Mouse (Mus musculus): Measurements from ENCODE around the gene Coro7. TPM values are rescaled to one million over a fixed set of nuclear protein-coding genes. Genes with fewer than 3 reads are reported as not detected.

The Coro7 gene
- total and polyA plus RNA-seq, 2 experiments, result 6.1 to 22.7 TPM

- H3K27ac ChIP-seq (replicated peaks; ENCODE audit: insufficient read depth, low read depth, low read length), result peak overlapping the region; percentile 57
- H3K27me3 ChIP-seq (ENCODE audit: control insufficient read depth, insufficient read depth, low read length), result no peaks in the 10 kb centered on the region
- TF ChIP-seq POLR2A (IDR thresholded peaks at IDR 0.05; ENCODE audit: extremely low read depth, insufficient read depth, low read length) (no peak), CTCF (IDR thresholded peaks at IDR 0.05; ENCODE audit: low read depth, low read length) (no peak)
- H3K79me2 ChIP-seq (ENCODE audit: control insufficient read depth, insufficient read depth, low read length), result peaks cover 22% of the 10 kb centered on the region; the same call in 1 of the 2 replicates
- no peaks in the 10 kb centered on the region for H3K36me3 ChIP-seq (ENCODE audit: control insufficient read depth, insufficient read depth, low read length)
- peak overlapping the region; percentile 31 for H3K9ac ChIP-seq (ENCODE audit: low read depth, low read length)
- peaks cover 30% of the 10 kb centered on the region for H3K4me1 ChIP-seq (ENCODE audit: control insufficient read depth, insufficient read depth, low read length)
- 13% methylated on average over 3 of the region's 3 CpGs for WGBS
- peak overlapping the region; percentile 13; the same call in 1 of the 2 replicates for H3K4me3 ChIP-seq (ENCODE audit: insufficient read depth, low read depth, low read length)
- peak; percentile 52 for DNase-seq (ENCODE audit: extremely low read depth, low read depth, low spot score)
Observed at GRCm38 (mm10) chr16:4641119-4641838, 38.3 kb downstream of the Coro7 start.

- TF ChIP-seq CTCF (IDR thresholded peaks at IDR 0.05; ENCODE audit: low read depth, low read length), result no peak
- no peak for TF ChIP-seq POLR2A (IDR thresholded peaks at IDR 0.05; ENCODE audit: extremely low read depth, insufficient read depth, low read length)
- peak; percentile 98 for DNase-seq (ENCODE audit: extremely low read depth, low read depth, low spot score)
- WGBS, result 9% methylated on average over 17 of the region's 17 CpGs
Observed at GRCm38 (mm10) chr16:4640267-4641005, 39.1 kb downstream of the Coro7 start.

GRCm38 (mm10) chr16:4639831-4640237 is 39.7 kb downstream of the Coro7 start, which contains the start of the genes Vasn and Dnaja3:
Vasn (plus strand) TSS chr16:4639941.
Dnaja3 (plus strand) TSS chr16:4639989.
- 7% methylated on average over 22 of the region's 22 CpGs for WGBS

More at GRCm38 (mm10) chr16:4640267-4641005, 39.1 kb downstream of the Coro7 start:
- Histone ChIP-seq H3K4me1 (ENCODE audit: control insufficient read depth, insufficient read depth, low read length) (peaks cover 30% of the 10 kb centered on the region), H3K4me3 (ENCODE audit: insufficient read depth, low read depth, low read length) (peak overlapping the region; percentile 92), H3K36me3 (ENCODE audit: control insufficient read depth, insufficient read depth, low read length) (no peaks in the 10 kb centered on the region), H3K79me2 (ENCODE audit: control insufficient read depth, insufficient read depth, low read length) (peaks cover 17% of the 10 kb centered on the region; the same call in 1 of the 2 replicates), H3K27ac (replicated peaks; ENCODE audit: insufficient read depth, low read depth, low read length) (peak overlapping the region; percentile 83), H3K27me3 (ENCODE audit: control insufficient read depth, insufficient read depth, low read length) (no peaks in the 10 kb centered on the region), H3K9ac (ENCODE audit: low read depth, low read length) (peak overlapping the region; percentile 93)

GRCm38 (mm10) chr16:4638891-4639390 is 40.6 kb downstream of the Coro7 start:
- H3K36me3 ChIP-seq (ENCODE audit: control insufficient read depth, insufficient read depth, low read length), result no peaks in the 10 kb centered on the region
- no peak for DNase-seq (ENCODE audit: extremely low read depth, low read depth, low spot score)
- no peak for TF ChIP-seq POLR2A (IDR thresholded peaks at IDR 0.05; ENCODE audit: extremely low read depth, insufficient read depth, low read length)
- no peak for TF ChIP-seq CTCF (IDR thresholded peaks at IDR 0.05; ENCODE audit: low read depth, low read length)
- no peak overlapping the region for H3K9ac ChIP-seq (ENCODE audit: low read depth, low read length)
- no peak overlapping the region for H3K4me3 ChIP-seq (ENCODE audit: insufficient read depth, low read depth, low read length)
- H3K27me3 ChIP-seq (ENCODE audit: control insufficient read depth, insufficient read depth, low read length), result no peaks in the 10 kb centered on the region
- peaks cover 25% of the 10 kb centered on the region for H3K4me1 ChIP-seq (ENCODE audit: control insufficient read depth, insufficient read depth, low read length)
- peaks cover 9% of the 10 kb centered on the region; the same call in 1 of the 2 replicates for H3K79me2 ChIP-seq (ENCODE audit: control insufficient read depth, insufficient read depth, low read length)
- WGBS, result 77% methylated on average over 3 of the region's 3 CpGs
- no peak overlapping the region for H3K27ac ChIP-seq (replicated peaks; ENCODE audit: insufficient read depth, low read depth, low read length)

More at GRCm38 (mm10) chr16:4639831-4640237, 39.7 kb downstream of the Coro7 start, which contains the start of the genes Vasn and Dnaja3:
- TF ChIP-seq CTCF (IDR thresholded peaks at IDR 0.05; ENCODE audit: low read depth, low read length) (no peak), POLR2A (IDR thresholded peaks at IDR 0.05; ENCODE audit: extremely low read depth, insufficient read depth, low read length) (peak; percentile 87)
- Histone ChIP-seq H3K9ac (ENCODE audit: low read depth, low read length) (peak within 1 kb of the TSS; percentile 93), H3K4me3 (ENCODE audit: insufficient read depth, low read depth, low read length) (peak within 1 kb of the TSS; percentile 92), H3K27me3 (ENCODE audit: control insufficient read depth, insufficient read depth, low read length) (no peaks in the 10 kb centered on the region), H3K36me3 (ENCODE audit: control insufficient read depth, insufficient read depth, low read length) (no peaks in the 10 kb centered on the region), H3K79me2 (ENCODE audit: control insufficient read depth, insufficient read depth, low read length) (peaks cover 17% of the 10 kb centered on the region; the same call in 1 of the 2 replicates), H3K4me1 (ENCODE audit: control insufficient read depth, insufficient read depth, low read length) (peaks cover 30% of the 10 kb centered on the region), H3K27ac (replicated peaks; ENCODE audit: insufficient read depth, low read depth, low read length) (peak within 1 kb of the TSS; percentile 83)
- peak; percentile 91 for DNase-seq (ENCODE audit: extremely low read depth, low read depth, low spot score)

- 91% methylated on average over 4 of the region's 4 CpGs for WGBS
- H3K9ac ChIP-seq (ENCODE audit: low read depth, low read length), result no peak overlapping the region
- DNase-seq (ENCODE audit: extremely low read depth, low read depth, low spot score), result no peak
- TF ChIP-seq CTCF (IDR thresholded peaks at IDR 0.05; ENCODE audit: low read depth, low read length) (no peak), POLR2A (IDR thresholded peaks at IDR 0.05; ENCODE audit: extremely low read depth, insufficient read depth, low read length) (no peak)
- no peaks in the 10 kb centered on the region for H3K36me3 ChIP-seq (ENCODE audit: control insufficient read depth, insufficient read depth, low read length)
- no peaks in the 10 kb centered on the region for H3K4me1 ChIP-seq (ENCODE audit: control insufficient read depth, insufficient read depth, low read length)
- no peaks in the 10 kb centered on the region for H3K79me2 ChIP-seq (ENCODE audit: control insufficient read depth, insufficient read depth, low read length)
- H3K4me3 ChIP-seq (ENCODE audit: insufficient read depth, low read depth, low read length), result no peak overlapping the region
- H3K27ac ChIP-seq (replicated peaks; ENCODE audit: insufficient read depth, low read depth, low read length), result no peak overlapping the region
- H3K27me3 ChIP-seq (ENCODE audit: control insufficient read depth, insufficient read depth, low read length), result no peaks in the 10 kb centered on the region
Observed at GRCm38 (mm10) chr16:4635760-4636159, 43.8 kb downstream of the Coro7 start.
